In genomic region chr3:105801191-105802166, GRCm38 (mm10) we compare ENCODE assay signal across 8 mouse cellular contexts. TPM values are rescaled to one million over a fixed set of nuclear protein-coding genes. Genes with fewer than 3 reads are reported as not detected.
DNase-seq lines count a peak whose midpoint lies in the region; ATAC-seq lines count a peak whose summit lies in the region.

TSS of gene Rap1a (minus strand) at chr3:105801336.

- peak; percentile 41 for ATAC-seq in activated CD4-positive, CD25-positive, alpha-beta regulatory T cell, adult 4 months
- ATAC-seq in megakaryocyte-erythroid progenitor cell, adult 5-6 weeks (replicated peaks; ENCODE audit: low FRiP score, low TSS enrichment, poor library complexity, severe bottlenecking): peak; percentile 61

- intact Hi-C loops in gastrocnemius, postnatal 14 days (cut with DNase I; ENCODE audit: low total_unique reads): no loop called here
- intact Hi-C loops in left cerebral cortex, postnatal 14 days (cut with DNase I): loop anchor here (5.0 to 10.0 kb wide), 2 partner anchors 59 to 93 kb away; no protein-coding TSS in a partner anchor

- DNase-seq in embryo, embryonic 10 days (ENCODE audit: low spot score): peak; percentile 79
- peak; percentile 81 for DNase-seq in gastrocnemius, postnatal 14 days
- peak; percentile 89 for DNase-seq in induced T-regulatory cell, adult 2 months (ENCODE audit: low read depth)
- DNase-seq in left cerebral cortex, postnatal 14 days (ENCODE audit: low spot score in 2 of 2): peak; percentile 53 to 72
- DNase-seq in right cerebral cortex, postnatal 25 days: peak; percentile 80
- DNase-seq in urinary bladder, postnatal 36 days (ENCODE audit: low spot score in 2 of 2): peak; percentile 62 to 72

RNA-seq across cellular contexts. Expression of gene Rap1a, which starts in this region (rescaled TPM):
- 100 to 1,000 TPM; 168 to 210 TPM for polyA plus RNA-seq in activated CD4-positive, CD25-positive, alpha-beta regulatory T cell, adult 4 months (2017; shearing (Covaris generic))
- 100 to 1,000 TPM in 1 of 2 experiments, 10 to 100 TPM in 1; 95.3 to 107 TPM for total RNA-seq in gastrocnemius, postnatal 14 days (2021)
- 10 to 100 TPM; 76.5 to 84.1 TPM for total RNA-seq in left cerebral cortex, postnatal 14 days (2021)
- 70.6 and 73.8 TPM in 2 replicates for total RNA-seq in megakaryocyte-erythroid progenitor cell, adult 5-6 weeks (2014; fragmentation: Nextera tagmentation)
- 91.7 and 119 TPM in 2 replicates for total RNA-seq in megakaryocyte-erythroid progenitor cell, adult 5-6 weeks (2017)

Comparison
In these comparisons a context has a peak if more than half of its experiments do, and no peak if none do; other contexts are left out.
1. Peak in every context shown above with its lines: DNase-seq and ATAC-seq.